Mouse (Mus musculus): Measurements from ENCODE around the gene Slc44a3. TPM values are rescaled to one million over a fixed set of nuclear protein-coding genes. Genes with fewer than 3 reads are reported as not detected.

The Slc44a3 gene
- total RNA-seq, 1 experiment: 2.3 TPM

- Histone ChIP-seq H3K27ac (ENCODE audit: insufficient read depth, low read depth, low read length, poor library complexity, severe bottlenecking) (no peak overlapping the region), H3K9me3 (ENCODE audit: control insufficient read depth, insufficient read depth, low read depth, low read length) (no peaks in the 10 kb centered on the region), H3K9ac (ENCODE audit: insufficient read depth, low read depth, low read length, poor library complexity, severe bottlenecking) (no peak overlapping the region), H3K4me3 (ENCODE audit: insufficient read depth in 1 of 2, low read depth in 1 of 2, low read length in 2 of 2, poor library complexity in 1 of 2, severe bottlenecking in 1 of 2) (no peak overlapping the region), H3K36me3 (ENCODE audit: control insufficient read depth, insufficient read depth, low read length, poor library complexity, severe bottlenecking) (no peaks in the 10 kb centered on the region), H3K4me1 (ENCODE audit: control insufficient read depth in 2 of 2, insufficient read depth in 2 of 2, low read length in 2 of 2, poor library complexity in 1 of 2) (peaks cover 2 to 13% of the 10 kb centered on the region in 2 experiments; a peak in 2 of 4 replicates)
- in situ Hi-C loops (cut with MboI; ENCODE audit: low sequenced_read_pairs in 2 of 2, unreplicated experiment in 2 of 2): no loop called here
- TF ChIP-seq ZC3H11A (IDR thresholded peaks at IDR 0.05; ENCODE audit: borderline replicate concordance, low read depth, low read length) (no peak), CHD2 (IDR thresholded peaks at IDR 0.05; ENCODE audit: low read depth, low read length) (no peak), HCFC1 (IDR thresholded peaks at IDR 0.05; ENCODE audit: borderline replicate concordance, insufficient read depth, low read length) (no peak), MAFK (IDR thresholded peaks at IDR 0.05; ENCODE audit: insufficient read depth, low read depth, low read length) (no peak), ZNF384 (IDR thresholded peaks at IDR 0.05; ENCODE audit: low read depth, low read length) (no peak)
- DNase-seq (ENCODE audit: low read depth, low spot score): no peak
Measured at GRCm38 (mm10) chr3:121567337-121567900, 35.2 kb upstream of the Slc44a3 start.

- no peak overlapping the region for H3K4me3 ChIP-seq (ENCODE audit: insufficient read depth in 1 of 2, low read depth in 1 of 2, low read length in 2 of 2, poor library complexity in 1 of 2, severe bottlenecking in 1 of 2)
- H3K36me3 ChIP-seq (ENCODE audit: control insufficient read depth, insufficient read depth, low read length, poor library complexity, severe bottlenecking): no peaks in the 10 kb centered on the region
- no peaks in the 10 kb centered on the region for H3K9me3 ChIP-seq (ENCODE audit: control insufficient read depth, insufficient read depth, low read depth, low read length)
- no peak for DNase-seq (ENCODE audit: low read depth, low spot score)
- no peak overlapping the region for H3K27ac ChIP-seq (ENCODE audit: insufficient read depth, low read depth, low read length, poor library complexity, severe bottlenecking)
- H3K4me1 ChIP-seq (ENCODE audit: control insufficient read depth in 2 of 2, insufficient read depth in 2 of 2, low read length in 2 of 2, poor library complexity in 1 of 2): peaks cover 2 to 13% of the 10 kb centered on the region in 2 experiments; a peak in 2 of 4 replicates
- in situ Hi-C loops (cut with MboI; ENCODE audit: low sequenced_read_pairs in 2 of 2, unreplicated experiment in 2 of 2): no loop called here
- TF ChIP-seq ZNF384 (IDR thresholded peaks at IDR 0.05; ENCODE audit: low read depth, low read length) (no peak), HCFC1 (IDR thresholded peaks at IDR 0.05; ENCODE audit: borderline replicate concordance, insufficient read depth, low read length) (no peak), ZC3H11A (IDR thresholded peaks at IDR 0.05; ENCODE audit: borderline replicate concordance, low read depth, low read length) (no peak), CHD2 (IDR thresholded peaks at IDR 0.05; ENCODE audit: low read depth, low read length) (no peak), MAFK (IDR thresholded peaks at IDR 0.05; ENCODE audit: insufficient read depth, low read depth, low read length) (no peak)
- H3K9ac ChIP-seq (ENCODE audit: insufficient read depth, low read depth, low read length, poor library complexity, severe bottlenecking): no peak overlapping the region
Measured at GRCm38 (mm10) chr3:121566901-121567300, 34.7 kb upstream of the Slc44a3 start.

GRCm38 (mm10) chr3:121561803-121562202, 29.6 kb upstream of the Slc44a3 start:
- TF ChIP-seq HCFC1 (IDR thresholded peaks at IDR 0.05; ENCODE audit: borderline replicate concordance, insufficient read depth, low read length): no peak
- no peak for TF ChIP-seq ZC3H11A (IDR thresholded peaks at IDR 0.05; ENCODE audit: borderline replicate concordance, low read depth, low read length)
- TF ChIP-seq CHD2 (IDR thresholded peaks at IDR 0.05; ENCODE audit: low read depth, low read length): no peak
- no peak for DNase-seq (ENCODE audit: low read depth, low spot score)
- Histone ChIP-seq H3K9ac (ENCODE audit: insufficient read depth, low read depth, low read length, poor library complexity, severe bottlenecking) (no peak overlapping the region), H3K9me3 (ENCODE audit: control insufficient read depth, insufficient read depth, low read depth, low read length) (no peaks in the 10 kb centered on the region), H3K4me3 (ENCODE audit: insufficient read depth in 1 of 2, low read depth in 1 of 2, low read length in 2 of 2, poor library complexity in 1 of 2, severe bottlenecking in 1 of 2) (no peak overlapping the region), H3K4me1 (ENCODE audit: control insufficient read depth in 2 of 2, insufficient read depth in 2 of 2, low read length in 2 of 2, poor library complexity in 1 of 2) (peaks cover 0 to 4% of the 10 kb centered on the region in 2 experiments; a peak in 2 of 4 replicates), H3K27ac (ENCODE audit: insufficient read depth, low read depth, low read length, poor library complexity, severe bottlenecking) (no peak overlapping the region), H3K36me3 (ENCODE audit: control insufficient read depth, insufficient read depth, low read length, poor library complexity, severe bottlenecking) (no peaks in the 10 kb centered on the region)
- in situ Hi-C loops (cut with MboI; ENCODE audit: low sequenced_read_pairs in 2 of 2, unreplicated experiment in 2 of 2): no loop called here

- H3K27ac ChIP-seq (ENCODE audit: insufficient read depth, low read depth, low read length, poor library complexity, severe bottlenecking): peak overlapping the region; percentile 92
- H3K36me3 ChIP-seq (ENCODE audit: control insufficient read depth, insufficient read depth, low read length, poor library complexity, severe bottlenecking): no peaks in the 10 kb centered on the region
- H3K9ac ChIP-seq (ENCODE audit: insufficient read depth, low read depth, low read length, poor library complexity, severe bottlenecking): no peak overlapping the region
- in situ Hi-C loops (cut with MboI; ENCODE audit: low sequenced_read_pairs in 2 of 2, unreplicated experiment in 2 of 2): no loop called here
- peaks cover 0 to 10% of the 10 kb centered on the region in 2 experiments; a peak in 2 of 4 replicates for H3K4me1 ChIP-seq (ENCODE audit: control insufficient read depth in 2 of 2, insufficient read depth in 2 of 2, low read length in 2 of 2, poor library complexity in 1 of 2)
- H3K4me3 ChIP-seq (ENCODE audit: insufficient read depth in 1 of 2, low read depth in 1 of 2, low read length in 2 of 2, poor library complexity in 1 of 2, severe bottlenecking in 1 of 2): peak overlapping the region in 1 of 2 experiments; percentile 16; a peak in 1 of 4 replicates
- no peaks in the 10 kb centered on the region for H3K9me3 ChIP-seq (ENCODE audit: control insufficient read depth, insufficient read depth, low read depth, low read length)
- no peak for DNase-seq (ENCODE audit: low read depth, low spot score)
- TF ChIP-seq ZC3H11A (IDR thresholded peaks at IDR 0.05; ENCODE audit: borderline replicate concordance, low read depth, low read length) (no peak), HCFC1 (IDR thresholded peaks at IDR 0.05; ENCODE audit: borderline replicate concordance, insufficient read depth, low read length) (no peak), ZNF384 (IDR thresholded peaks at IDR 0.05; ENCODE audit: low read depth, low read length) (no peak), MAFK (IDR thresholded peaks at IDR 0.05; ENCODE audit: insufficient read depth, low read depth, low read length) (no peak), CHD2 (IDR thresholded peaks at IDR 0.05; ENCODE audit: low read depth, low read length) (no peak)
Measured at GRCm38 (mm10) chr3:121560115-121560865, 28.1 kb upstream of the Slc44a3 start.
